Mouse (Mus musculus): ENCODE data around the gene Ubl7. TPM values are rescaled to one million over a fixed set of nuclear protein-coding genes. Genes with fewer than 3 reads are reported as not detected.

Gene Ubl7
- polyA plus RNA-seq, 1 experiment from 2014 or later = 144 TPM

Other genes starting within 250 kb of the Ubl7 start
- gene Cyp1a2, start 227.3 kb upstream of the Ubl7 start, polyA plus RNA-seq (2014; fragmentation: Nextera tagmentation; extraction: Ambion mirVana) = not detected in 2 replicates
- 0.19 TPM in 1 of 2 replicates, not detected in the other for gene Cyp1a1, start 223.1 kb upstream of the Ubl7 start, polyA plus RNA-seq (2014; fragmentation: Nextera tagmentation; extraction: Ambion mirVana)
- gene Edc3, start 202.4 kb upstream of the Ubl7 start, polyA plus RNA-seq (2014; fragmentation: Nextera tagmentation; extraction: Ambion mirVana) = 27.5 and 28.9 TPM in 2 replicates
- 92.3 and 94.9 TPM in 2 replicates for gene Clk3, start 145.1 kb upstream of the Ubl7 start, polyA plus RNA-seq (2014; fragmentation: Nextera tagmentation; extraction: Ambion mirVana)
- 7.0 and 9.8 TPM in 2 replicates for gene Arid3b, start 74.2 kb upstream of the Ubl7 start, polyA plus RNA-seq (2014; fragmentation: Nextera tagmentation; extraction: Ambion mirVana)
- 3.6 and 6.2 TPM in 2 replicates for gene Sema7a, start 29.1 kb downstream of the Ubl7 start, polyA plus RNA-seq (2014; fragmentation: Nextera tagmentation; extraction: Ambion mirVana)
- gene Cyp11a1, start 95.4 kb downstream of the Ubl7 start, polyA plus RNA-seq (2014; fragmentation: Nextera tagmentation; extraction: Ambion mirVana) = 0.15 and 0.54 TPM in 2 replicates
- gene Stra6, start 152.8 kb downstream of the Ubl7 start, polyA plus RNA-seq (2014; fragmentation: Nextera tagmentation; extraction: Ambion mirVana) = 9.9 and 11.1 TPM in 2 replicates
- gene Ccdc33, start 207.8 kb downstream of the Ubl7 start, polyA plus RNA-seq (2014; fragmentation: Nextera tagmentation; extraction: Ambion mirVana) = 0.48 and 1.1 TPM in 2 replicates

All from forebrain, embryonic 14.5 days (tissue).